Mouse (Mus musculus) left cerebral cortex, adult 9 months (tissue): Measurements from ENCODE around the gene Melk.

Experiments
- DNase-seq, 2 experiments: peaks; one replicate each; pipeline ENCODE4 v3.0.0; 2022; ENCODE audit warnings: low spot score in 2 of 2

The Melk gene

DNA sequence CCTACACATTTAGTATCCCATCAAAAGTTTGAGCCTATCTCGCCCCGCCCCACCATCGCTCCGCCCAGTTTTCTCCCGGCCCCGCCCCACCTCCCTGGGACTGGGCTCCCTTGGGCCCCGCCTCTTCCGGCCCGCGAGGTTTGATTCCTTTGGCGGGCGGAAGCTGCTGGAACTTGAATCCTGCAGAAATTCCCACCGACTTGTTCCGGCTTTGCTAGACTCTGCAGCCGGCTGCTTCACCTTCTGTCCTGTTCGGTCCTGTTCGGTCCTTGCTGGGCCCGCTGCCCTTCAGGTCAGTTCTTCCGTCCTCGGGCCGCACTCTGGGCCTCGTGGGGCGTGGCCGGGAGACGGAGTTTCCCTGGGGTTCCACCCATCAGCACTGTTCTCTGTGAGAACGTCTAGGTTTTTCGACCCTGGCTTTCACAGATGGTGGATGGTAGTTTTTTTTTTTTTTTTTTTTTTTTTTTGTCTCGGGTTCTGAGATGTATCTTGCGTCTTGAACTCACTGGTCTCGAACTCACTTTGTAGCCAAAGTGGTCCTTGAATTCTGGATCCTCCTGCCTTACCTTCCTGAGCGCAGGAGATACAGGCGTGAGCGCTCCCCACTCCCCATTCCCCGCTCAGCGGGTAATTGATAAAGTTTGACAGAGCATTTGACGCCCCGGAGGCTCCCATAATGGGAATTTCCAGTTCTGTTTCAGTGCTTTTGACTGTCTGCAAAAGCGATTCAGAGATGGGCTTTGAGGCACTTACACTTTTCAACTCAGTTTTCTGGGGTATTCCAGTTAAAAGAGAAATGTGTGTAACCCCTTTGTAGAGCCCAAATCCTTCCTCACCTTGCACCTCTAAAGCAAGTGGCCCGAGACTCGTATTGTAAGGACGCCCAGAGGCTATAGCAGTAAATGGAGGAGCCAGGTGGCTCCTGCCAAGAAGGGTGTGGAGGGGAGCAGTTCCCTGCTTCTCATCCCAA is at the start of gene Melk:
TSS of gene Melk (plus strand) at position 96 of the 970 bp plus-strand sequence.
- DNase-seq: peak in 1 of 2 experiments; percentile 21

DNA sequence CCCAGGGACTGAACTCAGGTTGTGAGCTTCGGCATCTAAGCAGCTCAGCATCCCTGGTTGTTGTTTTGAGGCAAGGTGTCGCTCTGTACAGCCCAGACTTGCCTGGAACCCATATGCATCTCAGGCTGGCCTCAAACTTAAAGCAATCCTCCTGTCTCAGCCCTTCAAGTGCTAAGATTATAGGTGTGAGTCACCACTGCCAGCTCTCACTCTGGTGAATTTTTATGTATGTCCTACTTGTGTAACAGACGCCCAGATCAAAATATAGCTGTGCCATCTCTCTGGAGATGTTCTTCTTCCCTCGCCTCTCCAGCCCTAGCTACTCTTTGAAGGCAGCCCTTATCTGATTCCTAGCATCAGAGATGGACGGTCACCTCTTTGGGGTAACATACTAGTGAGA is 49.2 kb upstream of the Melk start:
- DNase-seq: peak in 1 of 2 experiments; percentile 21

DNA sequence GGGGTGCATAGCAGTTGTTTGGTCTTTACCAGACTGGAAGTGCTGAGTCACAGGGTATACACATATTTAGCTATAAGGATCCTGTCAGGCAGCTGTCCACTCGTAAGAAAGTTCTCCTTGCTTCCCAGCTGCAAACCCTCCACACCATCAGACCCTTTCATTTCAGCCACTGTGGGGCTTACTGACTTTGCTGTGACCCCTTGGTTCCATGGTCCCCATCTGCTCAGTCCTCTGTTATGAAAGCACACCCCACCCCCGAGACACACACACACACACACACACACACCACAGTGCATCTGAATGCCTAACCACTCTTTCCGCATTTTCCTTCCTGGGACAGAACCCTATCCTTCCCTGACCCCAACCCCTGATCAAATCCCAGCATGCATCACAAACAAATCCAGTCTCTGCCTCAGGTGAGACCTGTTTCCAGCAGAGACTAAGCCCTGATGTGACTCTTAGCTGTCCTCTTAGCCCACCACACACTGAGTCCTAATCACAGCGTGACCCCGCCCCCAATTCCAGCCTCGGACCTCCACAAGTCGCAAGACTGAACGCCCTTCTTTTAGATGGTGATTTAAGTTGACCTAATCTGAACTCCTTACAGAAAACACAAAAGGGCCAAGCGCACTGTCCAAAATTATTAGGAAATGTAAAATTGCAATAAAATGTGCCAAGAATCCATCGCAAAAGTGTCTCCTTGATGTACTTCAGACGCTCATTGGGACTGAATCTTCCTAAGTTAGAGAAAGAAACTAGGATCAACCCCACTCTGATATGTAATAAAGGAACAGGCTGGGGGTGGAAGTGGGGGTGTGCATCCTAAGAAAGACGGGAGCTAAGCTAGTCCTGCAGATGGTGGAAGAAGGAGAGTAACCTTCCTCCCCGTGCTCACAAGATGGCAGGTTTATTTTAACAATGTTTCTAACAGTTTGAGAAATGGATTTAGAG is 48.4 kb upstream of the Melk start:
- peak in 1 of 2 experiments; percentile 45 for DNase-seq

DNA sequence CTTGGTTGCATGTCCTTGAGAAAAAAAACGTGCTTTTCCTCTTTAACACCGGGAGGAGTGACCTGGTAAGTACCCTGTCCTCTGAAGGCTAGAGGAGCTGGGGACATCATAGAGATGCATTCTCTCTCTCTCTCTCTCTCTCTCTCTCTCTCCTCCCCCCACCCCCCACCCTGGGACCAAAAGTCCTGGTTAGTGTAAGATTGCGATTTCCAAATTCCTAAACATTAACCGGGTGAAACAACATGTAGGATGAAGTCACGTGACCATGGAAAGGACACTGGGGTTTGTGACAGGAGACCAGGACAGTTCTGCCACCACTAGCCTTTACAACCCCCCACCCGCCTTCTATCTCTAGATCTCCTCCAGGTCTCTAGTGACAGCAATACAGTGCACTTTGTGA is 47.5 kb upstream of the Melk start:
- no peak for DNase-seq

DNA sequence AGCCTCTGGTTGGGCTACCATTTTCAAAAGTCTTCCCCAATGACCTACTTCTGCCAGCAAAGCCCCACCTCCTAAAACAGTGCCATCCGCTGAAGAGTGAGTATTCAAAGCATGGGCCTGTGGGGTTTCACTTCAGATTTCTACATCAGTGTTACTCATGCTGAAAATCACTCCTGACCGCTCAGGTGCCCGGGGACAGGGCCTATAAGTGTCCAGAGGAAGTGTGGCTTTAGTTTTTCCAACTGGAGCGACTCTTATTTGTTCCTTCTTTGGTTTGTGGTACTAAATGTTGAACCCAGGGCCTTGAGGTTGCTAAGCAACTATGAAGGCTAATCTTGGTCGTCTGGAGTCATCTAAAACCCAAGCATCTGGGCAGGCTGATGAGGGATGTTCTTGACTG is 46.1 kb upstream of the Melk start:
- no peak for DNase-seq

DNA sequence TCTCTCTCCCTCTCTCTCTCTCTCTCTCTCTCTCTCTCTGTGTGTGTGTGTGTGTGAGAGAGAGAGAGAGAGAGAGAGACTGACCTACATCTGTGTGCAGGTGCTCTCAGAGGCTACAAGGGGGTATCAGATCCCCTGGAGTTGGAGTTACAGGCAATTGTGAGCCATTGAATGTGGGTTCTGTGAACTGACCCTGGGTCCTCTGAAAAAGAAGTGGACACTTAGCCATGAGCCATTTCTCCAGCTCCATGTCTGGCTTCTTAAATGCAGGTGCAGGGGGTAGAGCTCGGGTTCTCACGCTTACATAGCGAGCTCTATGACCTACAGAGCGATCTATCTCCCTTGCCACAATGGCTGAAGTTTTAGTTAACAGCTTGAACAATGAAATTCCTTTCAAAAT is 41.5 kb upstream of the Melk start:
- no peak for DNase-seq

DNA sequence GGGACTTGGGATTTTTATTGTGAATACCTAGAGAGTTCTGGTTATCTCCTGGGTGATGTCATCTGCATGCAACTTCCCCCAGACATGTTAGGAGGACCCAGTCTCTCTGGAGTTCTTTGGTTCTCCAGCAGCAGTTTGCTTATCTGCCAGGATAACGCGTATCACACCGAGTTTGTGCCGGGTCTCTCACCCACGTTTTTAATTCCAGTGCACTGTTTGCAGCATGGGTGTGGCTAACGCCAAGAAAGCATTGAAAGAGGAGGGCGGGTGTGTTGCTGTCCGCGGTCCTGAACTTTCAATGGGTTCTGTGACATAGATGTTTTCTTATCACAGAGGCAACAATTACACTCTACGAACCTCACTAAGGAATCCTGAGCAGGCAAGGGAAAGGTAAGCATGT is 40.4 kb upstream of the Melk start:
- no peak for DNase-seq

DNA sequence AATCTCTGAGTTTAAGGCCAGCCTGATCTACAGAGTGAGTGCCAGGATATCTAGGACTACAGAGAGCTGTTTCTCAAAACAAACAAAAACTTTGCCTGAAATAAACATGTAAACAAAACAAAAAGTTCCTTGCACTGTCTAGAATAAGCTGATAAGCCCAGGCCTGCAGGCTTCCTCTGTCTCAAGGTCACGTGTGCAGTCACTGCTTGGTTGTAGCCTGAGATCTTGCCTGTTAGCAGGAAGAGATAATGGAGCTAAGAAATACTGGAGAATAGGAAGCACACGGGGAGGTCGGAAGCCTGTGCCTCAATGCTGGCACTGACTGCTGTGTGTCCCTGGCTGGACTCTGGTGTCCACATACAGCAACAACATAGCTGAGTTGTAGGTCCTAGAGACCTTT is 35.2 kb upstream of the Melk start:
- DNase-seq: no peak

DNA sequence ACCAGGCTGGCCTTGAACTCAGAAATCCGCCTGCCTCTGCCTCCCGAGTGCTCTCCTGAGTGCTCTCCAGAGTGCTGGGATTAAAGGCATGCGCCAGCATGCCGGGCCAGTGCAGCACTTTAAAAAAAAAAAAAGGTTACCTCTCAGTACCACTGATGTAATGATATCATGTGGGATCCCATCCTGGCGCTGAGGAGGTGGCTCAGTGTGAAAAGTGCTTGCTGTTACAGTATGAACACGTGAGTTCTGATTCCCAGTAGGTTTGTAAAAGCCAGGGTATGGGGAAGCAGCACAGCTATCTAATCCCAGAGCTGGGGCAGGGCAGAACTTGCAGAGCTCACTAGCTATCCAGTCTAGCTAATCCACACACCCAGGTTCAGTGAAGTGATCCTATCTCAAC is 33.2 kb upstream of the Melk start:
- no peak for DNase-seq

DNA sequence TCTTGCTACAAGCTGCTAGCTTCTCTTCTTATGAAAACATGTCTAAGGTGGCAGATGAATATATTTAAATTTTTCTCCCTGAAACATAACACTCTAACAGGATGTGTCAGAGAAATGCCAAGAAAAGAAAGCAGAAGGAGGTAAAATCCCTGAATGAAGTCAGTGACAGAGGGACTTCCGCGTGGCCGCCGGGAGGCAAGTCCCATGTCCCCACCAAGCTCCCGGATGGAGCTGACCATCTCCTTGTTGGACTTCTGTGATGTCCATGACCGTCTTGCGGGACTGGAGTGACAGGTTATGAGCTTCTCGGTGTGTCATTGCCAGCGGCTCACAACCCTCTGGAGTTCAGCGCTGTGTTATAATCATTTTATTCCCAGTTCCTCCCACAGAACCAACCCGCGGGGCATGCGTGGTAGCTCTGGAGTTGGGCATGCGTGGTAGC is 31.3 kb upstream of the Melk start:
- peak in 1 of 2 experiments; percentile 44 for DNase-seq

DNA sequence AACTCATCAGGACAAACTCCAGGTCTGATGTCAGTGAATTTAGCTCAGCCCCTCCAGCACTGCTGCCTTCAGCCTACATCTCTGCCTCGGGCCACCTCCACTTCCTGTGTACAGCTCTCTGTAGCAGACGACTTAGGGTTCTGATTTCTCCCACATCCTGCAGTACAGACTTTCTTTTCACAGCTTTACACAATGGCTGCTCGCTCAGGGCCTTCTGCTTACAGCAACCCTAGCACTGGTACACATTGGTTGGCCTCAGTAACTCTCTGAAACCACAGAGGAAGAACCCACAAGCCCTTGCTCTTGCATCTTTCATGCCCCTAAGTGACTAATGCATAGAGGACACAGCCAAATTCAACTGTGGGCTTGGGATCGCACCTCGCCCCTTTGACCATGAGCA is 29.5 kb upstream of the Melk start:
- DNase-seq: no peak

DNA sequence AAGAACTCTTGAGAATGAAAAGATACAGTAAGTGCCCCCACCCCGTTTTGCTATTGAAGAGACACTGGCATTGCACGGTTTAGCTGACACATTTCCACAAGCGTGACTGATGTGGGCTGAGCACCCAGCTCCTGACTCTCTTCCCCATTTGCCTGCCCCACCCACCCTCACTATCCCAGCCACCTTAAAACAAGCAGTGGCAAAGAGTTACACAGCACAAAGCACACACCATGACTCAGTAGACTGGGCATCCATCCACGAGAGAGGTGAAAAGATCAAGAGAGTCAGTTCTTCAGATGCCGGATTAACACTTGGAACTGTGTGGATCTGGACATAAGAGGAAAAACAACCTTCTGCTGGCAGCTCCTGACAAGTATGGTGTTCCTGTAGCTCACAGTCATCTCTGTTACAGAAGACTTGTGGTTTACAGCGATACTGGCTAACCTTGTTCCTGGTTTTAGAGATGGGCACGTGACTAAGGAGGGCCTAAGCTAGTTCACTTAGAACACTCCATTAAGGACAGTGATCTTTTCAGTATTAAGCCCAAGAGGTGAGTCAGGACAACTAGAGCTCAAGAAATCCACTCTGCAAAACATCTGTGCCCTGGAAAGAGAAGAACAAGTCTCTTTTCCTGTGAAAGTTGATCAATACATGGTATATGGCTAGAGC is 18.9 kb upstream of the Melk start:
- DNase-seq: no peak

DNA sequence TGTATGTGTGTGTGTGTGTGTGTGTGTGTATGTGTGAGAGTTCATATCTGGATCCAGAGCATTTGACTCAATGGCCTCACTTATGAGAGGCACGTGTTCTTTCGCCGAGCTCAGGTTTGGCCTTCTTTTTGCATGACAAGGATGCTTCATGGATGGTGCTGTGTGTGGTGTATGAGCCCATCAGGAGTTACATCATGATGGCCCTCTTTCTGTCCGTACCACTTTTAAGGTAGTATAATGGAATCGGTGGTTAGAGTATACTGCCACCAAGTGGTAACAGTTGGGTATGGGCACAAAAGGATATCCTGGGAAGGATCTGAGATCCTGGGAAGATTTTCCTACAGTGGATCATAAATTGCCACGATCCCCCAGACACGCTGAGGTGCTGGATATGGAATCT is 8.1 kb upstream of the Melk start:
- DNase-seq: peak; percentile 23 to 80

DNA sequence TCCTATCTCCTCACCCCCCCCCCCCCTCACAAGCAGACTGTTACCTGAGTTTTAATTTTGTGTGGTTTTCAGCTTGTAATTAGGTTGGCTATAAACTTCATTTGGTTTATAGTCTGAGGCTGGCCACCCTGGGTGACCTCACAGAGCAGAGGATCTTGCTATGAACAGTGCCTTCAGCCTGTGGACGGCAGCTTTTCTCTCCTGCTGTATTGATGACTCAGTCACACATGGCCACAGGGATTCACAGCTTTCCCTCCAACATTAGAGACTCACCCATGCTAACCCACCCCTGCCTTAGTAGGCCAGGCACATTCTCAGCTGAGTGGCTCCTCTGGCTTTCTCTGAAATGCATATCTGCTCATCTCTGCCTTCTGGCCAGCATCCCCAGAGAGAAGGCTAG is 4.8 kb upstream of the Melk start:
- DNase-seq: no peak

DNA sequence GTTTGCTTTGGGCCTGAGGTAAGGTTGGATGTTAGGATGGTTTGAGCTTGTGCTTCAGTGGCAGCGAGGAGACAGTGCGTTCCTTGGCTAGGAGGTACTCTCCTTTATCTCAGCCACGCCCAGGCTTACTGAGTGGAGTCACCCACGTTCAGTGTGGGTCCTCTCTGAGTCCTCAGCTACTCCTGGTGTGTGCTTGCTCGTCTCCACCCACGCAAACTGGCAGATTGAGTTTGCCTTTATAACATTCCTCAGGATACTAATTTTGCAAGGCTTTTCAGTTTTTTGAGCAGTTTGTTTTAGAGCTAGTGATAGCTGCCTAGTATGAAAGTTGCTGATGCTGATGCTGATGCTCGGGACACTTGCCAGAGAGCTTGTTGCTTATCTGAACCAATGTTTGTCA is 5.9 kb downstream of the Melk start:
- peak; percentile 14 to 42 for DNase-seq

DNA sequence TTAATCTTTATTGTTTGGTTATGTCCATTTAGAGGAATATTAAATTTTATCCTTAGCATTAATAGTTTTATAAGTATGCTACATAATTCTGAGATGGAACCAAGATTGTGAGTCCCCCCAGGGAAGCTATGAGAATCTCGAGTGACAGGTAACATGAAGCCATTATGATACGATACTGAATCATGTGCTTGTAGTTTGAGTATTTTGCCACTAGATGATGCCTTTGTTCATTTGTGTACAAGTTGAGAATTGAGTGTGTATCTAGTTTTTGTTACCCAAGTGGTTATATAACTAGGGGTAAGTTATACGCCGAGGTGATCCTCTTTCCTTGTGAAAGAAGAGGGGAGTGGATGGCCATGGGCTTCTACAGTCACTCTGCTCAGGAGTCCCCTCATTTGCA is 9.8 kb downstream of the Melk start:
- no peak for DNase-seq

DNA sequence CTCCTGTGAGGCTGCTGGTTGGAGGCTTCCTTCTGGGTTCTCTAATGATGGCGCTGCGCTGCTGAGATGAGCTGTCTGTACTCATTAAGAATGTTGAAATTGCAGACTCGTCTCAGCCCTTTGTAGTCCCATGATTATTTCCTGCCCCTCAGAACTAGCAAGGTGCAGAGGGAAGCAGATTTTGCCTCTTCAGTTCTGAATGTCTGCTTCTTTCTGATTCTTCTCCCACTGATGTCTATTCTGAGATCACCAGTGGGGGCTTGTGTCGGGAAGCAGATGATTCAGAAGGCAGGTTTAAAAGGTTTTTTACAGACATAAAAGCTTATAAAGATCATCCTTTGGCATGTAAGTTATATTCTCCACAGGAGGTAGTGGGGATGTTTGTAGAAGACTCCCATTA is 10.2 kb downstream of the Melk start:
- DNase-seq: peak in 1 of 2 experiments; percentile 30

DNA sequence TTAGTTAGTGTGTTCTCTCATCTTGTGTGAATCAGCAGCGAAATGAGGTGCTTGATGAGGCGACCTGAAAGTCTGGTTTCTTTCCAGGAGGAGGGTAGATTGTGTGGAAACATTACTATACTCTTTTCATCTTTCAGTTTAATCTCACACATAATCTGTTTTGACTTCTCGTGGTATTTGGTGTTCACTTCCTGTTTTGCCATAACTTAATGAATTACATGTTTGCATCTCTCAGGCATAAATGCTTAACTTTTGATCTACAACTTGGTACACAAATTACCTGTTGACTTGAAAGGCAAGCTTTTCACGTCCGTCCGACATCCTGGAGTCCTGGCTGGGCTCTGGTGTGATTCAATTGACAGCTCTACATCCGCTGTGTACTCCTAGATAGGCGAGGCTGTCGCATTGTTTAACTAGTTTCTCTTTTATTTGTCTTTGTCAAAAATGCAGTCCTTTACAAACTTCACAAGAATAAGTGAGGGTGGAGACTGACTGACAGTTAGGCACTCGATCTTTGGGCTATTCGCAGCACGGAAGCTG is 15.7 kb downstream of the Melk start:
- DNase-seq: no peak

DNA sequence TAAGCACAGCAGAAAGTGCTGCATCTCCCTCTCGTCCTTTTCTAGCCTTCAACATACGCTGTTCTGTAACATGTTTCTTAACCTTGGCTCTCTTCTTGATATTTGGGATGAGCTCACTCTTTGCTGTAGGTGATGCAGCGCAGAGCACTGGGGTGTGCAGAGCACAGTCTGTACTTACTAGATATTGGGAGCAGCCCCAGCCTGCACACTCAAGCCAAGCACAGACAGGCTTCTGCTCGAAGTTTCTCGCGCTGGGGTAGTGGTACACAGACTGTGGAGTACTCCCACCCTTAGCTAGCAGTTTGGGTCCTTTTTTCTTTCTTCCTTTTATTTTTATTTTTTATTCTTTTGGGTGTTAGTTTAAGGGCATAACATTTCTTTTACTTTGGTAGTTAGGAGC is 19.8 kb downstream of the Melk start:
- DNase-seq: no peak

DNA sequence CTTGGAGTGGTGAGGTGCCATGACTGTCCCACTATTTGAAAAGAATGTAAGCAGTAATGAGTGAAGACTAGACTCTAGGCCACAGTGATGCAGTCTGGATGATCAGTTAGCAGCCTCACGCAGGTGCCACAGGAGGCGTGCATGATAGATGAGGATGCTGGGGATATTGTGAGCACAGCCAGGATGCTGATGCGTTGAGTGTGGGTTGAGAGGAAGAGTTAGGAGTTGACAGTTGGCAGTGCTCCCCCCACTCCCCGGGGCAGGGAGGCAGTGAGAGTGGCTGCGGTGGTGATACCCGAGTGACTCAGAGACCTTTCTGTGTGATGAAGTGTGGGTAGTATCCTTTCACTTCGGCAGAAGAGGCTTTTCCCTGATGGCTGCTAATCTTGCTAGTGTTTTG is 21.4 kb downstream of the Melk start:
- no peak for DNase-seq

DNA sequence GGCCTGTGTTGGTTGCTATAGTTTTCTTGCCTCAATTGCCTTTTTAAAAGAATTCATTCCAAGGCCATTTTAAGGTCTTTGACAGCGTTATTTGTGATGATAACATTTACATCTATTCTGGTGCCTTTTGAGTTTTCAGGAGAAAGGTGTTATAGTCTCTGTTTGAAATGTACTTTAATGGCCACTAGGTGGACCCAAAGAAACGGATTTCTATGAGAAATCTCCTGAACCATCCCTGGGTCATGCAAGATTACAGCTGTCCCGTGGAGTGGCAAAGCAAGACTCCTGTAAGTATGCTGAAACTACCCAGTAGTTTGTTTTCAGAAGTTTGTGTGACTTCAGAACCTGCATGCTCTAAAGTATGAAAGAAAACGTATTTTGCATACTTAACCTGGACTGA is 24.8 kb downstream of the Melk start:
- no peak for DNase-seq

DNA sequence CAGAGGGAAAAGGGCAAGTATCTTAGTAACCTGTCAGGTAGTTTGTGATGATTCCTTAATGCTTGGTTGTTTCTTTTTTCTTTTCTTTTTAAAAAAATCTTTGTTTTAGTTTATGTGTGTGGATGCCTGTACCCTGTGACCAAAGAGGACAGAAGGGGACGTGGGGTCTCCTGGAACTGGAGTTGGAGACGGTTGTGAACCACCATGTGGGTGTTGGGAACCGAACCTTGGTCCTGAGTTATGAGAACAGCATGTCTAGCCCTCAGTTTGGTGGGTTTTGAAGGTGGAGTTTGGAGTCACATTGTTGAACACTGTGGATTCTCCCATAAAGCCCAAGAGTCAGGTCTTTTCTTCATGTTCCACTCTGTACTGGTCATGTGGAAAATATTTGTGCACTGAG is 26.0 kb downstream of the Melk start:
- DNase-seq: no peak
